Mouse (Mus musculus) testis, adult 2 months (tissue): ENCODE results near the gene 2610528A11Rik.

Experiments
- CTCF ChIP-seq: fragments of 200-500 bp; IDR thresholded peaks from 2 replicates; pipeline ENCODE4 v1.5.1; 2012; ENCODE audit warnings: low read depth, mild to moderate bottlenecking, inconsistent platforms, low read length, moderate library complexity; ENCODE audit not compliant: control insufficient read depth, insufficient read depth, insufficient replicate concordance
- POLR2A ChIP-seq: fragments of 200-500 bp; IDR thresholded peaks from 2 replicates; pipeline ENCODE4 v1.6.1; 2012; ENCODE audit warnings: low read depth, mild to moderate bottlenecking, inconsistent platforms, low read length, moderate library complexity; ENCODE audit not compliant: control insufficient read depth

- TF ChIP-seq POLR2A = no peak
- TF ChIP-seq CTCF = no peak
These were observed 3.8 kb downstream of the 2610528A11Rik start for GRCm38 (mm10) chr14:37109975-37110374.
